Mouse (Mus musculus) B cell, adult 2 months (primary cell): Measurements from ENCODE around the gene Ltbp3.

ENCODE experiments used
- DNase-seq, 2 experiments: peaks; one replicate each; pipeline ENCODE4 v3.0.0; 2022

Ltbp3 gene

GRCm38 (mm10) chr19:5794771-5795576 lies 54.3 kb downstream of the Ltbp3 start:
- peak; percentile 38 to 42 for DNase-seq

DNA sequence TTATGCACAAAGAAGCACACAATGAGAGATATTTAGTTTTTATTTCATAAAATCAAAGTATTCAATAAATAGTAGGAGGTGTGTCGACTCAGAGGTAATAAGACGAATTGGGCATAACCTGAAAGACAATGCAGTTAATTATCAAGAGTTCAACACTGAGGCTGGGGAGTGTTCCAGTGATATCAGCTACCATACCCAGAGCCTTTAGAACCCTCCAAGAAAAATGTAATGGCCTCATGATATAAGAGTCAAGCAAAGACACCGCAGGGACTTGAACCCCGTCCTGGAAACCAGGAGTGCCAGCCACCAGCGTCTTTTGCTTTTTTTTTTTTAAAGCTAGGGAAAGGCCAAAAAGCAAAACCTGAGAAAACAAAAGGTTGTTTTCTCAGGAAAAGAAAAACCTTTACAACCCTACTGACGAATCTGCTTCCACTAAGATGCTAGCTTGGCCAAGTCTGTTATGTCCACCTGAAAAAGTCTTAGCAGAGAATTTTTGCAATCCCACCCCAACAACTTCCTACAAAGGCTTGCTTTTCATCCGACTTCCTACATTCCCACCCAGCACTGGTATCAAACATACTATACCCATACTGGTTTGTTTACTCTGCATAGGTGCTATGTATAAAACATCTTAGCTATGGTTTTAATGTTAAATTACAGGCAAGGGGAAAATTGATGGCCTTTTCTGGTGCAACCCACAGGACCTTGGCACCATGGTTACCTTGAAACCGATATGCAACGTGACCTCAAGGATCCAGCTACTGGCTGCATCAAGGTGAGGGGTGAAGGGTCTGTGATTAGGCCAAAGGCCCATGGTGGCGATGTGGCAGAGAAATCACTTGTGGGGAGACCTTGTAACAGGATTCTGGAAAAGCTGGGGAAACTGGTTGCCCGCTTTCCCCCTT lies 55.2 kb downstream of the Ltbp3 start:
- DNase-seq: no peak

- no peak for DNase-seq
Observed at GRCm38 (mm10) chr19:5796573-5797111, 55.9 kb downstream of the Ltbp3 start.

- DNase-seq: no peak
Observed at GRCm38 (mm10) chr19:5797381-5798111, 56.8 kb downstream of the Ltbp3 start.

DNA sequence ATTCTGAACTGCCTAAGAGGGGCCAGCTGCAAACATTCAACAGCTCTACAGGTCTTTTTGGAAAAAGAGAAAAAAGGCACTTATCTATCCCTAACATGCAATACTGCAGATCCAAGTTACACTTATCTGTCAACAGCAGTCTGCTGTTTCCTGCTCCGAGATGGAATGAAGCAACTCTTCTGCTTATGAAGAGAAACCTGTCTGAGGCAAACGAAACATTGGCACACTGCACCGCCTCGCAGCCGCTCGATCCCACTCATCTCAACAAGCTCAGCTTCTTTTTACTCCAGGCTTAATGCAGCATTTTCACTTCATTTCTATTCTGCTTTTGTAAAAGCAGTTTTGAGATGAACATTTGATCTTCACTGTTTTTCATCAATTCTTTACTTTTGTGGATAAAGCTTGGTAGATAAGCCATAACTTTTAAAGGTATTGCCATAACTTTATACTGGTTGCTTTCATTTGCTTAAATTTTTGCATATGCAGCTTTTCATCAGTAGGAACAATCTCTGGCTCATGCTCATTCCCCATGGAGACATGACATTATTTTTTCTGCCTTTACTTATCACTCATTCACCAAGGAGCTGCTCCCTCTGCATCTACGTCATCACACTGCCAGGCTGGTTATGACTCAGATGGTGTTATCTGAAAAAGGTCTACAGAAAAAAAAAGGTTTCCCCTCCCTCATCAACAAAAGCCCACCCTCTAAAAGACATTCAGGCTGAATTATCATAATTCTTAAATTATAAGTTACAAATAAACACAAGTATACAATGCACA lies 58.2 kb downstream of the Ltbp3 start:
- no peak for DNase-seq

DNA sequence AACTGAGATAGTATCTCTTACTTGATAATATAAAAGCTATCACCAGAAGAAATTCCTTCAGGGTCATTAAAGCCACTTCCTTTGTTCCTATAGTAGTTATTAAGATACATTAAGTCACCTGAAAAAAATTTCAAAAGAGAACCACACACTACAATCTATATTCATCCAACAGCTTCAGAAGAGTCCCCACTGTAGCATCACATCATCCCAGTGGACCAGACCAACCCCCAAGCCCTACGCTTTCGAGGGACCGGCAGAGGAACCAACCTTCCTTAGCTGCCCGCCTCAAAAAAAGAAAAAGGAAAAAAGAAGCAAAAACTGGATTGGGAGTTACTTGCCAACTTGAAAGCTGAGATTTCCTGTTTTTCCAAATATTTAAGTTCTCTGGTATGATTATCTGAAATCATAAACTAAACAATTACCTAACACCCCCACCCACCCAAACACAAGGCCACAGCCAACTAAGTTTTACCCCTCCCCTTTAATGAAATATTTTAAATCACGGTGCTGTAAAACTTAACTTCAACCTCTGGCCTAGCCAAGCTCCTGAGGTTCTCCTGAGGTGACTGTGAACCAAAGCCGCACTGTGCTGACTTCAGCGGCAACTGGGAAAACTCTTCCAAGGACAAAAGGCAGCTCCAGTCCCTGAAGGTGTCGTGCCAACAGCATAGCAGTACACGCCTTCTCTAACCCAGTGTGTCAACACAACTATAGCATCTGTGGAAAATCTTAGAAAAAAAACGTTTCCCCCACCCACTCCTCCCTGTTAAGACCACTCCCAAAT lies 59.1 kb downstream of the Ltbp3 start:
- peak in 1 of 2 experiments; percentile 35 for DNase-seq

GRCm38 (mm10) chr19:5800350-5800631 lies 59.6 kb downstream of the Ltbp3 start:
- DNase-seq: no peak

DNA sequence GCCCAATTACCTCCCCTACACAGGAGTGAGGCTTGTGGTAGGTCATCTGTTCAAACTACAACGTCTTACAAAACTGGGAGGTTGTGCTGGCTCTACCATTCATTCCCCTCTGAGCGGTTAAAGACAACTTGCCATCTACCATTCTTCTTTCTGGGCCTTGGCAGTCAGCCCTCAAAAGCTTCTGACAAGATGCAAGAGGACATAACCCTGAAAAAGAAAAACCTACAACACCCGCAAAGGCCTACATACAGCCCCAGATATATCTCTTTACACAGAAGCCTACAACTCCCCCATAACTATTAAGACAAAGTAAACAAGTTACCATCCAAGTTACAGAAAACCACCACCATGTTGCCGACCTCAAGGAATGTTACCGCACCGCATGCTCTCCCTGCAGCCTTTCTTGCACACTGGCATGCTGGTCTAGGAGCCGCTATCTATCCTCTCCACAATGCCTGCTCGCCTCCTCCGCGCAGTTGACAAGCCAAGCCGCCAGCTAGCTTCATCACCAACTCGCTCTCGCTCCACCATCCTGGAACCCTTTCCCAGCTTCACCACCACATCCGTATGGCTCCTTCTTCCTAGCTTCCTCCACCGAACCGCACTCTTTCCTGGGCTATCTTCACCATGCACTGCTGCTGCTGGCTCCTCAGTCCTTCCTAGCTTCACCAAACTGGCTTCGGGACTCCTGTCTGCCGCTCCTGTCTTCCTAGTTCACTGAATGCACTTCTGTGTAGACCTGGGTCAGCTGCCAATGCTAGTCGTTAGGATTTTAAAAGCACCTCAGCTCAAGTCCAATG lies 60.1 kb downstream of the Ltbp3 start:
- peak; percentile 37 to 51 for DNase-seq

DNA sequence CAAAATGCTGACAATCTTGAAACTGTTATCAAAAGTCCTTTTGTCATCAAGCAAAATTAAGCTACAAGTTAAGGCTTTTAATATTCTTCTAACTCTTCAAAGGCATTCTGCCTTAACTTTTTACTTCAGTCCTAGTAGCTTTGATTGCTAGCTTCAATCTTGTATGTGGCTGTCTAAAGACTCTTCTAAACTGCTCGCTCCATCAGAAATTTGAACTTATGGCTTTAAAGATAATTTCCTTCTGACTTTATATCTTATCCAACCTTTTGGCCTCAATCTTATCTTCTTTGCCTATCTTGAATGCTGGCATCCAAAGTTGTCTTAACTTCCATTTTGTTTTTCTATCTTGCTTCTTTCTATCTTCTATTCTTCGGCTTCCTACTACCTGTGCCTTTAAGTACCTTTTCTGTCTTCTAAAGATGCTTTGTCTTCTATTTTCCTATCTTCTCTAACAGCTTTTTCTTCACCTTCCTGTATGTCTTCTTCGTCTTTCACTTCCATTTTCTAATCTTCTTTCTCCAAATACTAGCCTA lies 60.8 kb downstream of the Ltbp3 start:
- DNase-seq: no peak

DNA sequence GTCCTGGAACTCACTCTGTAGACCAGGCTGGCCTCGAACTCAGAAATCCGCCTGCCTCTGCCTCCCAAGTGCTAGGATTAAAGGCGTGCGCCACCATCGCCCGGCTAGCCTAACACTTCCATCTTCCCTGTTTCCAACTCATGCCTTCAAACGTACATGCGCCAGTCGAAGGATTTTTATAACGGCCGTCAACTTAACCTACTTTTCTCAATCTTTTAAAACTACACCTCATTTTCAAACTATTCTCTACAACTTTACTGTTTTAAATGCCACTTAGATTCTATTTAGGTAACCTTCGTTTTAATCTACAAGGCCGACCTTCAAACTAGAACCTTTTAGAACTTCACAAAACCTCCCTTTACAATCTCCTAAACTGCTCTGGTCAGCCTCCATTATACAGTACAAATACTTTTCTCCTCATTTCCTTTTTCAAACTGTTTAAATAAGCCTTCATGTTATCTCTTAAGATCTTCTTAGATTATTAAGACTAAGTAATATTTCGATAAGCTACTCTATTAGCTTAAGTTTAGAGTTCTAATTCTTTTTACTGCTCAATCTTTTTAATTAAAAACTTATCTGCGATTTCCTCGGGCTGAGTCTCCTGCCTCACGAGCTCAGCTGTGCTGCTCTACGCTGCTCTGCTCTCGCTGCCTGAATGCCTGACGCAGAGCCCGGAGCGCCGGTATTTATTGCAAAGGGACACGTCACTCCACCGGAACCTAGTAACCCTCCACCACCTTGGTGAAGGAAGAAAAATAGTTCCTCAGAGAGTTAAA lies 61.5 kb downstream of the Ltbp3 start:
- DNase-seq: peak; percentile 97 to 98

DNA sequence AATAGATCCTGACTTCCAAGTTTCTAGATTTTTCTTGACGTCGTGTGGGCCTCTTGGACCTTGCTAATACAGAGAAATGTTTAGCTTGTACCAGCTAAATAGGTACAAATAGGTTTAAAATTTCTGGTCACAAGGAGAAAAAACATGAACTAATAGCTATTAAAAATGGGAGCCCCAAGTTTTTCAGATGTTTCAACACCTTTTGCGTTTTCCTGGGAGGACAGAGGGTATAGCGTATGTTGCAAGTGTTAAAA lies 62.0 kb downstream of the Ltbp3 start:
- no peak for DNase-seq

DNA sequence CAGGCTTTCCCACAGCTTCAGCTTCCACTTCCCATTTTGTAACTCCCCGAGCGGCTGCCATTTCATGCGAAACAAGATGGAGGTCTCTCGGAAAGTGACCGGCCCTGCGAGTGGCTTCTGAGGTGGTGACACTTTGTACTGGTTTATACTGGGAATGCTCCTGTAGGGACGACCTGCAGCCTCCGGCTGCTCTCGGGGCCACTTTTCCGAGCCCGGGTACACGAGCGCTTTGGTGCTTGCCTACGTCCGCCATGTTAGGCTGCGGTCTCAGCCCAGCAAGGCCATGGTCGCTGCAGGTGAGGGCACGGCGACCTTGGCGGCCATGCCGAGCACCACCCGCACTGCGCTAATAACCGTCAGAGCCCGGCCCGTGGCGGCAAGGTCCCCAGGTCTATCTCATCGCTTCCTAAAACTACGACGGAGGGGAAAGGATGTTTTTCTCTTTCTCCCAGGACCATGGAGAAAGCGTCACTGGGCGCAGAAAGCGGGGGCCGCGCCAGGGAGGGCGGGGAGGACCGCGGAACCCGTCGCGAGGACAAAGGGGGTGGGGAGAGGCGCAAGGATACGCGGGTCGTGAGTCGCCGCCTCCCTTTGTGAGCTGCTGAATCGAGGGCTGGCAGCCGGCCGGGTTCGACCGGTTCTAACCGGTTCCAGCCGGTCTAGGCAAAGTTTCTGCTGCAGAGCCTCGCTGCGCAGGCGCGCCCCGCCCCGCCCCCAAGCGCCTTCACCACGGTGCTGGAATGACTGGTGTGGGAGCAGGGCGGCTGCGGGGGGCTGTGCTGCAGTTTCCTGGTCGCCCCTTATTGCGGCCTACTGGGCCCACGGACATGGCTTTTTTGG lies 62.6 kb downstream of the Ltbp3 start:
- DNase-seq: peak; percentile 99 to 100

GRCm38 (mm10) chr19:5803881-5804279 lies 63.2 kb downstream of the Ltbp3 start:
- no peak for DNase-seq

GRCm38 (mm10) chr19:5804371-5804899 lies 63.7 kb downstream of the Ltbp3 start:
- DNase-seq: peak; percentile 51 to 61

DNA sequence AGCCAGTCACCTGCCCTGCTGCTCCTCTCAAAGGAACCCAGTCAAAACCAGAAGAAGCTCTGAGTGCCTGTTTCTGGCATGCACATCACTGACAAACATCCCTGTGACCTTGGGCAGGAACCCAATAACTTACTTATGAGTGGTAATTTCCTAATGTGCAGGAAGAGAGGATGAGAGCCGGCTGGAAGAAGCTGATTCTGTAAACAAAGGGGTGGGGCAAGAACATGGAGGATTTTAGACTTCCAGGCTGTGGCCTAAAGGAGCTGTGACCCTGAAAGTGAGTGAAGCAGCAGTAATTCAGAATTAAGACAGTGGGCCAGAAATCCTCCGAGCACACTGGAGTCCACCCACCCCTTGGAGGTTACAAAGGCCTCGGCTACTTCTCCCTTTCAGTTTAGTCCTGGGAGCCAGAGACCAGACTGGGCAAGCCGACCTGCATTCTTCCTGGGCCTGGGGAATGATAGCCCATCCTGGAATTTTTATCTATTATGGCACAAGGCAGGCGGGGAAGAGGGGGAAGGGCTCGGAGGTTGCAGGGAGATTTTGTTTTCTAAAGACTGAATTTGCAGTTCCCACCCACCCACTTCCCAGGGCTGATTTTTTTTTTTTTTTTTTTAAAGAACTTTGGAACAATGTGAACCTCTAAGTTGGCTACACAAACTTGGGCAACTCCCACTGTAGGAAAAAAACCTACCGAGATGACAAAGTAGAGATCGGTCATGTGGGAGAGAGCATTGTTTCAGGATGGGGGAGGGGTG lies 65.5 kb downstream of the Ltbp3 start:
- DNase-seq: no peak

DNA sequence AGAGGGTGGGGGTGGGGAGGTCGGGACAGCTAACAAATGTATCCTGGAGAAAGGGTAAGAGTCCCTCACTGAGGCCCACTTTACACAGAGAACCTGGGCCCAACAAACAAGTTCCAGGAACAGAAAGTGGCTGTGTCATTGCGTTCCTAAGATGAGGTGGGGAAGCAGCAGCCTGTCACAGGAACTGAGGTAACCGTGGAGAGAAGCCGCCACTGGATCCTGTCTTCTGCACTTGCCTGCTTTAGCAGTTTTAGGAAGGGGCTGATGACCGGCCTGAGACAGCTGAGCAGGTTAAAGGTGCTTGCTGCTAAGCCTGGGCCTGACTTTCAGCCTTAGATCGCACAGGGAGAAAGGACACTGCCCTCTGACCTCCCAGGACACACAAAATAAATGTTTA lies 66.1 kb downstream of the Ltbp3 start:
- DNase-seq: no peak

DNA sequence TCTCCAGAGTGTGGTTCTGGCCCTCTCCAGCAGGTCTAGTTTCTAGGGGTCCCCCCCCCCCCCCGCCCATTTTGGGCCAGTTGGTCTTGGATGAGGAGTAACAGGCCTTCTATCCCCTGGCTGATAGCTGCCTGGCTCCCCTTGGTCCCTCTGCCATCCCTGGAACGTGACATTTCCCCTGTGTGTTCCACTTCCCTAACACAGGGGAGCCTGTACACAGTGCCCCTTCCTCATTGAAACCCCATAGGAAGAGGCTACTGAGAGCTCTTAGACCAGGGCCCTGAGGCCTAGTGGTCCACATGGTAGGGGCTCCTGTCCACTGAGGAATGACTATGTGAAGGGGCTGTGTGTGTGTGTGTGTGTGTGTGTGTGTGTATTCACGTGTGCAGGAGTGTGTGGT lies 67.0 kb downstream of the Ltbp3 start:
- DNase-seq: no peak
